Mouse (Mus musculus): Measurements from ENCODE around the gene Hspa5. TPM values are rescaled to one million over a fixed set of nuclear protein-coding genes. Genes with fewer than 3 reads are reported as not detected.
"Not testable (repeated sequence)": the region's sequence is repeated elsewhere in the genome, so short reads cannot be mapped to it uniquely, and the experiment has no call there.

Gene Hspa5
- polyA plus RNA-seq, 1 experiment from 2014 or later, result 931 TPM

GRCm38 (mm10) chr2:34800371-34800770 is 28.6 kb downstream of the Hspa5 start:
- no peak overlapping the region for H3K9ac ChIP-seq (ENCODE audit: low read depth, low read length)
- no peaks in the 10 kb centered on the region for H3K9me3 ChIP-seq (replicated peaks; ENCODE audit: control insufficient read depth, low read length)
- H3K27ac ChIP-seq (ENCODE audit: low read depth, low read length), result no peak overlapping the region
- no peak for ATAC-seq (replicated peaks; ENCODE audit: insufficient number of reproducible peaks, low FRiP score, low TSS enrichment)
- H3K36me3 ChIP-seq (ENCODE audit: control insufficient read depth, insufficient read depth, low read length), result 0 out of 2 replicates have a peak, but pooled peaks cover 2% of the 10 kb centered on the region
- H3K4me3 ChIP-seq (ENCODE audit: low read depth, low read length), result no peak overlapping the region
- no peaks in the 10 kb centered on the region for H3K27me3 ChIP-seq (ENCODE audit: control insufficient read depth, insufficient read depth, low read length)
- H3K4me1 ChIP-seq (ENCODE audit: control insufficient read depth, insufficient read depth, low read length), result peaks cover 6% of the 10 kb centered on the region; the same call in 1 of the 2 replicates
- H3K4me2 ChIP-seq, result peak overlapping the region; percentile 69
- WGBS (ENCODE audit: insufficient replicate concordance), result 66% methylated on average over 7 of the region's 7 CpGs

- peak overlapping the region; percentile 50 for H3K4me2 ChIP-seq
- H3K9me3 ChIP-seq (replicated peaks; ENCODE audit: control insufficient read depth, low read length), result no peaks in the 10 kb centered on the region
- peak; percentile 94 for ATAC-seq (replicated peaks; ENCODE audit: insufficient number of reproducible peaks, low FRiP score, low TSS enrichment)
- peak overlapping the region; percentile 90 for H3K27ac ChIP-seq (ENCODE audit: low read depth, low read length)
- H3K4me1 ChIP-seq (ENCODE audit: control insufficient read depth, insufficient read depth, low read length), result peaks cover 6% of the 10 kb centered on the region; the same call in 1 of the 2 replicates
- peak overlapping the region; percentile 81 for H3K9ac ChIP-seq (ENCODE audit: low read depth, low read length)
- H3K36me3 ChIP-seq (ENCODE audit: control insufficient read depth, insufficient read depth, low read length), result 0 out of 2 replicates have a peak, but pooled peaks cover under 1% of the 10 kb centered on the region
- 5% methylated on average over 39 of the region's 39 CpGs for WGBS (ENCODE audit: insufficient replicate concordance)
- no peaks in the 10 kb centered on the region for H3K27me3 ChIP-seq (ENCODE audit: control insufficient read depth, insufficient read depth, low read length)
- peak overlapping the region; percentile 69 for H3K4me3 ChIP-seq (ENCODE audit: low read depth, low read length)
Measured at GRCm38 (mm10) chr2:34801516-34802482, 30.0 kb downstream of the Hspa5 start.

GRCm38 (mm10) chr2:34802565-34803245 is 30.9 kb downstream of the Hspa5 start:
- H3K27me3 ChIP-seq (ENCODE audit: control insufficient read depth, insufficient read depth, low read length); H3K4me1 ChIP-seq (ENCODE audit: control insufficient read depth, insufficient read depth, low read length); H3K36me3 ChIP-seq (ENCODE audit: control insufficient read depth, insufficient read depth, low read length); H3K9me3 ChIP-seq (replicated peaks; ENCODE audit: control insufficient read depth, low read length): not testable (repeated sequence)
- H3K27ac ChIP-seq (ENCODE audit: low read depth, low read length), result peak overlapping the region; percentile 90
- peak overlapping the region; percentile 81 for H3K4me2 ChIP-seq
- peak overlapping the region; percentile 81 for H3K9ac ChIP-seq (ENCODE audit: low read depth, low read length)
- H3K4me3 ChIP-seq (ENCODE audit: low read depth, low read length), result peak overlapping the region; percentile 69
- under 1% methylated on average over 25 of the region's 32 CpGs for WGBS (ENCODE audit: insufficient replicate concordance)
- peak; percentile 29; the same call in 1 of the 2 replicates for ATAC-seq (replicated peaks; ENCODE audit: insufficient number of reproducible peaks, low FRiP score, low TSS enrichment)

GRCm38 (mm10) chr2:34803746-34804145 is 32.0 kb downstream of the Hspa5 start:
- H3K36me3 ChIP-seq (ENCODE audit: control insufficient read depth, insufficient read depth, low read length), result no peaks in the 10 kb centered on the region
- no peaks in the 10 kb centered on the region for H3K9me3 ChIP-seq (replicated peaks; ENCODE audit: control insufficient read depth, low read length)
- H3K9ac ChIP-seq (ENCODE audit: low read depth, low read length), result no peak overlapping the region
- H3K4me2 ChIP-seq, result peak overlapping the region; percentile 51
- H3K4me1 ChIP-seq (ENCODE audit: control insufficient read depth, insufficient read depth, low read length), result peaks cover 6% of the 10 kb centered on the region; the same call in 1 of the 2 replicates
- H3K4me3 ChIP-seq (ENCODE audit: low read depth, low read length), result 0 out of 2 replicates have a peak overlapping the region, but pooled peaks have one; percentile 5
- no peaks in the 10 kb centered on the region for H3K27me3 ChIP-seq (ENCODE audit: control insufficient read depth, insufficient read depth, low read length)
- H3K27ac ChIP-seq (ENCODE audit: low read depth, low read length), result no peak overlapping the region
- 88% methylated on average over 3 of the region's 3 CpGs for WGBS (ENCODE audit: insufficient replicate concordance)
- no peak for ATAC-seq (replicated peaks; ENCODE audit: insufficient number of reproducible peaks, low FRiP score, low TSS enrichment)

- H3K4me1 ChIP-seq (ENCODE audit: control insufficient read depth, insufficient read depth, low read length), result peaks cover 2% of the 10 kb centered on the region; the same call in 1 of the 2 replicates
- 95% methylated on average over 2 of the region's 2 CpGs for WGBS (ENCODE audit: insufficient replicate concordance)
- no peaks in the 10 kb centered on the region for H3K36me3 ChIP-seq (ENCODE audit: control insufficient read depth, insufficient read depth, low read length)
- no peak overlapping the region for H3K4me3 ChIP-seq (ENCODE audit: low read depth, low read length)
- no peak for ATAC-seq (replicated peaks; ENCODE audit: insufficient number of reproducible peaks, low FRiP score, low TSS enrichment)
- H3K27ac ChIP-seq (ENCODE audit: low read depth, low read length), result no peak overlapping the region
- H3K9me3 ChIP-seq (replicated peaks; ENCODE audit: control insufficient read depth, low read length), result no peaks in the 10 kb centered on the region
- H3K4me2 ChIP-seq, result peak overlapping the region; percentile 31; the same call in 1 of the 2 replicates
- H3K9ac ChIP-seq (ENCODE audit: low read depth, low read length), result no peak overlapping the region
- no peaks in the 10 kb centered on the region for H3K27me3 ChIP-seq (ENCODE audit: control insufficient read depth, insufficient read depth, low read length)
Measured at GRCm38 (mm10) chr2:34804172-34804571, 32.4 kb downstream of the Hspa5 start.

- Histone ChIP-seq H3K9ac (ENCODE audit: low read depth, low read length) (no peak overlapping the region), H3K9me3 (replicated peaks; ENCODE audit: control insufficient read depth, low read length) (no peaks in the 10 kb centered on the region), H3K27me3 (ENCODE audit: control insufficient read depth, insufficient read depth, low read length) (no peaks in the 10 kb centered on the region), H3K27ac (ENCODE audit: low read depth, low read length) (no peak overlapping the region), H3K4me2 (no peak overlapping the region), H3K4me3 (ENCODE audit: low read depth, low read length) (no peak overlapping the region), H3K36me3 (ENCODE audit: control insufficient read depth, insufficient read depth, low read length) (no peaks in the 10 kb centered on the region), H3K4me1 (ENCODE audit: control insufficient read depth, insufficient read depth, low read length) (peaks cover 2% of the 10 kb centered on the region; the same call in 1 of the 2 replicates)
- 69% methylated on average over 1 of the region's 1 CpGs for WGBS (ENCODE audit: insufficient replicate concordance)
- ATAC-seq (replicated peaks; ENCODE audit: insufficient number of reproducible peaks, low FRiP score, low TSS enrichment), result no peak
Measured at GRCm38 (mm10) chr2:34804815-34805214, 33.0 kb downstream of the Hspa5 start.

GRCm38 (mm10) chr2:34805364-34805950 is 33.7 kb downstream of the Hspa5 start:
- no peaks in the 10 kb centered on the region for H3K36me3 ChIP-seq (ENCODE audit: control insufficient read depth, insufficient read depth, low read length)
- no peak for ATAC-seq (replicated peaks; ENCODE audit: insufficient number of reproducible peaks, low FRiP score, low TSS enrichment)
- H3K4me3 ChIP-seq (ENCODE audit: low read depth, low read length), result no peak overlapping the region
- H3K9ac ChIP-seq (ENCODE audit: low read depth, low read length), result no peak overlapping the region
- peaks cover 2% of the 10 kb centered on the region; the same call in 1 of the 2 replicates for H3K4me1 ChIP-seq (ENCODE audit: control insufficient read depth, insufficient read depth, low read length)
- no peak overlapping the region for H3K27ac ChIP-seq (ENCODE audit: low read depth, low read length)
- H3K27me3 ChIP-seq (ENCODE audit: control insufficient read depth, insufficient read depth, low read length), result no peaks in the 10 kb centered on the region
- H3K4me2 ChIP-seq, result no peak overlapping the region
- 90% methylated on average over 10 of the region's 10 CpGs for WGBS (ENCODE audit: insufficient replicate concordance)
- no peaks in the 10 kb centered on the region for H3K9me3 ChIP-seq (replicated peaks; ENCODE audit: control insufficient read depth, low read length)

GRCm38 (mm10) chr2:34808057-34808456 is 36.3 kb downstream of the Hspa5 start:
- H3K36me3 ChIP-seq (ENCODE audit: control insufficient read depth, insufficient read depth, low read length), result 0 out of 2 replicates have a peak, but pooled peaks cover 2% of the 10 kb centered on the region
- H3K9me3 ChIP-seq (replicated peaks; ENCODE audit: control insufficient read depth, low read length), result no peaks in the 10 kb centered on the region
- peaks cover 2% of the 10 kb centered on the region; the same call in 1 of the 2 replicates for H3K4me1 ChIP-seq (ENCODE audit: control insufficient read depth, insufficient read depth, low read length)
- no peaks in the 10 kb centered on the region for H3K27me3 ChIP-seq (ENCODE audit: control insufficient read depth, insufficient read depth, low read length)
- no peak overlapping the region for H3K9ac ChIP-seq (ENCODE audit: low read depth, low read length)
- no peak overlapping the region for H3K27ac ChIP-seq (ENCODE audit: low read depth, low read length)
- no peak overlapping the region for H3K4me2 ChIP-seq
- no peak overlapping the region for H3K4me3 ChIP-seq (ENCODE audit: low read depth, low read length)
- ATAC-seq (replicated peaks; ENCODE audit: insufficient number of reproducible peaks, low FRiP score, low TSS enrichment), result no peak
- WGBS (ENCODE audit: insufficient replicate concordance), result 69% methylated on average over 2 of the region's 2 CpGs
